Mouse (Mus musculus) embryonic facial prominence, embryonic 14.5 days (tissue): ENCODE data around the gene Gk. TPM values are rescaled to one million over a fixed set of nuclear protein-coding genes. Genes with fewer than 3 reads are reported as not detected.
A peak's percentile ranks its signal among the peaks of the same experiment; 100 is the strongest.

Source experiments
- ATAC-seq: fragments of 200-750 bp; cut with Nextera tagmentation; 2 replicates; pipeline ENCODE4 v1.8.0; 2017; ENCODE audit warnings: low read depth, moderate number of reproducible peaks, moderate TSS enrichment
- DNase-seq: peaks from one replicate; pipeline ENCODE4 v3.0.0-alpha.2; 2015; ENCODE audit warnings: low spot score
- H3K27ac ChIP-seq: fragments of 300-500 bp; sonication (generic); replicated peaks from 2 replicates; pipeline ENCODE4 v1.5.1; 2014; ENCODE audit warnings: low read depth, mild to moderate bottlenecking, low read length, moderate library complexity
- H3K27me3 ChIP-seq: fragments of 300-500 bp; sonication (generic); replicated peaks from 2 replicates; pipeline ENCODE4 v1.6.1; 2014; ENCODE audit warnings: low read length; ENCODE audit not compliant: control insufficient read depth, insufficient read depth
- H3K36me3 ChIP-seq: fragments of 300-500 bp; sonication (generic); 2 replicates; pipeline ENCODE4 v1.6.1; 2014; ENCODE audit warnings: low read length, mixed read lengths; ENCODE audit not compliant: control insufficient read depth, insufficient read depth
- H3K4me1 ChIP-seq: fragments of 300-500 bp; sonication (generic); 2 replicates; pipeline ENCODE4 v1.6.1; 2014; ENCODE audit warnings: antibody characterized with exemption, low read length; ENCODE audit not compliant: control insufficient read depth, insufficient read depth
- H3K4me2 ChIP-seq: fragments of 300-500 bp; sonication (generic); 2 replicates; pipeline ENCODE4 v1.6.1; 2014; ENCODE audit warnings: low read depth, mild to moderate bottlenecking, low read length, moderate library complexity, mixed read lengths
- H3K4me3 ChIP-seq: fragments of 300-500 bp; sonication (generic); 2 replicates; pipeline ENCODE4 v1.5.1; 2014; ENCODE audit warnings: low read depth, mild to moderate bottlenecking, low read length
- H3K9ac ChIP-seq: fragments of 300-500 bp; sonication (generic); 2 replicates; pipeline ENCODE4 v1.6.1; 2014; ENCODE audit warnings: low read depth, mild to moderate bottlenecking, low read length, moderate library complexity, mixed read lengths
- H3K9me3 ChIP-seq: fragments of 300-500 bp; sonication (generic); 2 replicates; pipeline ENCODE4 v1.6.1; 2016; ENCODE audit warnings: low read length; ENCODE audit not compliant: control insufficient read depth
- WGBS: fragments of 180-500 bp; shearing (Covaris S2); extraction: QIAGEN DNeasy Blood & Tissue Kit; methylation state at CpG from one replicate; pipeline ENCODE4 v1.1.7; 2014; 5-methylcytosine and 5-hydroxymethylcytosine counted together
- polyA plus RNA-seq: library from polyadenylated mRNA; unstranded; fragments of >200 nt; fragmentation: Nextera tagmentation; extraction: Ambion mirVana; gene quantifications from 2 replicates; pipeline ENCODE4 v1.2.1, GENCODE M21; 2014

The Gk gene
- 8.8 and 9.3 TPM in 2 replicates for polyA plus RNA-seq

- WGBS = 20% methylated on average over 20 of the region's 45 CpGs
- no peaks in the 10 kb centered on the region for H3K9me3 ChIP-seq
- peak; percentile 96 for DNase-seq
These were observed at the start of gene Gk for GRCm38 (mm10) chrX:85776544-85777087. Gene Gk, minus strand, starts transcription at chrX:85776819.

DNA sequence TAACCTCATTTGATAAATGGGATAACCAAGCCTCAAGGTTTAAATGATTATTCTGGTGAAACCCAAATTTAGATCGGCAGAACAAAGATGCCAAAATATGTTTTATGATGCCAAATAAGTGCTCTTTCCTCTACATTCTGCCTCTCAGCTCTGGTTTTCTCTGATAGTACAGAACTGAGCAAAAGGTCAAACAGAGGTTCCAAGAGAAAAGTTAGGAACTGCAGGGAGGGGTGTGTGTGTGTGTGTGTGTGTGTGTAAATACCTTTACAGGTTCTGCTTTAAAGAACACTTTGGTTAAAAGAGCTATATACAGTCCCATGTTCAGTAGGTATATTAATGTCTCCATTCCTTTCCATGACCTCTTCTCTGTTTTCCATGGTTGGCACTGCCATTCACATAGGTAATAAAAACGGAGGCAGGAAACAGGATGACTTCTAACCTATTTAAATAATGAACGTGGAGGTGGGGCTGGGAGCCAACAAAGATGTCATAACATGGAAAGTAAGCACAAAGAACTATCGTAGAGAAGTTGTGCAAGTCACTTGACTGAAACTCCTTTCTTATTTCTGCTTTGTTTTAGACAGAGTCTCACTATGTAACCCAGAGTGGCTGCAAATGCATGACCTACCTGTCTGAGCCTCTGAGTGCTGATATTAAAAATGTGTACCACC is 28.2 kb upstream of the Gk start:
- Histone ChIP-seq H3K27me3 (no peaks in the 10 kb centered on the region), H3K4me2 (no peak overlapping the region), H3K9me3 (no peaks in the 10 kb centered on the region), H3K4me3 (no peak overlapping the region), H3K27ac (no peak overlapping the region), H3K9ac (no peak overlapping the region), H3K36me3 (no peaks in the 10 kb centered on the region), H3K4me1 (no peaks in the 10 kb centered on the region)
- ATAC-seq (no peak), DNase-seq (no peak)
- 66% methylated on average over 4 of the region's 4 CpGs for WGBS

More at GRCm38 (mm10) chrX:85776544-85777087, at the start of gene Gk:
- peak; percentile 99 for ATAC-seq
- H3K36me3 ChIP-seq = no peaks in the 10 kb centered on the region
- H3K9ac ChIP-seq = peak within 1 kb of the TSS; percentile 72
- no peaks in the 10 kb centered on the region for H3K4me1 ChIP-seq
- H3K4me3 ChIP-seq = peak within 1 kb of the TSS; percentile 53
- H3K27me3 ChIP-seq = no peaks in the 10 kb centered on the region
- H3K27ac ChIP-seq = peak within 1 kb of the TSS; percentile 80
- peak within 1 kb of the TSS; percentile 59 for H3K4me2 ChIP-seq

GRCm38 (mm10) chrX:85803006-85803405 is 26.4 kb upstream of the Gk start:
- no peaks in the 10 kb centered on the region for H3K4me1 ChIP-seq
- no peaks in the 10 kb centered on the region for H3K36me3 ChIP-seq
- H3K27ac ChIP-seq = no peak overlapping the region
- DNase-seq (no peak), ATAC-seq (no peak)
- no peak overlapping the region for H3K4me2 ChIP-seq
- H3K9ac ChIP-seq = no peak overlapping the region
- no peaks in the 10 kb centered on the region for H3K9me3 ChIP-seq
- no peaks in the 10 kb centered on the region for H3K27me3 ChIP-seq
- no peak overlapping the region for H3K4me3 ChIP-seq

DNA sequence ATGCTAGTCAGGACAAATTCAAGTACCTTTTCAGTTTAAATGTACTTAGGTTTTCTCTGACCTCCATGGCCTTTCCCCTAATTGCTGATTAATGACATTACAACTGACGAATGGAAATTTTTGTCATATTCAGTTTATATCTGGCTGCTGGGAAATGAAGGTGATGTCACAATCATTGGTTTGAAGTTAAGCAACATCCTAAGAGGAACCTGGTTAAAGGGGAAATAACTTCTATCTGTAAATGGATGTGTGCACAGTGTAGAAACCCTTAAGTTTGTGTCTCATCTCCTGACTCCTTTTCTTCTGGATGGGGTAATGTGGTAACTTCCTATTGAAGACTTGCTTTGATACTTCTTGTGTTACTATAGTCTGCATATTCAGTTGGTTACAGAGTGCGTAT is 20.8 kb upstream of the Gk start:
- 86% methylated on average over 2 of the region's 2 CpGs for WGBS
- H3K27ac ChIP-seq = no peak overlapping the region
- H3K4me3 ChIP-seq = no peak overlapping the region
- no peaks in the 10 kb centered on the region for H3K27me3 ChIP-seq
- H3K4me2 ChIP-seq = no peak overlapping the region
- ATAC-seq (no peak), DNase-seq (no peak)
- no peaks in the 10 kb centered on the region for H3K4me1 ChIP-seq
- no peaks in the 10 kb centered on the region for H3K36me3 ChIP-seq
- H3K9ac ChIP-seq = no peak overlapping the region
- H3K9me3 ChIP-seq = no peaks in the 10 kb centered on the region

DNA sequence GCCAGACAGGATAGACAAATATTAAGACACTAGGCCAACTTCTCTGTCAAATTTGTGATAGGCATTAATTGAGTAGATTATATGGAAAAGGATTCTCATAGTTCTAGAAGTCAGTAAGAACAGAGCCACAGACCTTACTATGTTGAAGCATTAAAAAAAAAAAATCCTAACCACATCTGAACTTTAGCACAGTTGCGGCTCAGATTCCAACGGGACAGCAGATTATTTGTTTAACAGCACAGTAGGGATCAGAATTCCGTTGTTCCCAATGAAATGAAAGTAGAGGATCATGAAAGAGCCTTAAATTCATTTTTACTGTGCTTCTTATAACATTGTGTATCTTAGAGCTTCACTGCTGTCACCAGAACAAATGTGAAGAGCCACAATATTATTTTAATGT is 1.7 kb upstream of the Gk start:
- no peak overlapping the region for H3K27ac ChIP-seq
- H3K9me3 ChIP-seq = no peaks in the 10 kb centered on the region
- no peak overlapping the region for H3K4me3 ChIP-seq
- no peaks in the 10 kb centered on the region for H3K36me3 ChIP-seq
- no peaks in the 10 kb centered on the region for H3K27me3 ChIP-seq
- ATAC-seq = no peak
- H3K4me1 ChIP-seq = no peaks in the 10 kb centered on the region
- no peak for DNase-seq
- H3K4me2 ChIP-seq = no peak overlapping the region
- no peak overlapping the region for H3K9ac ChIP-seq
- 75% methylated on average over 3 of the region's 3 CpGs for WGBS

DNA sequence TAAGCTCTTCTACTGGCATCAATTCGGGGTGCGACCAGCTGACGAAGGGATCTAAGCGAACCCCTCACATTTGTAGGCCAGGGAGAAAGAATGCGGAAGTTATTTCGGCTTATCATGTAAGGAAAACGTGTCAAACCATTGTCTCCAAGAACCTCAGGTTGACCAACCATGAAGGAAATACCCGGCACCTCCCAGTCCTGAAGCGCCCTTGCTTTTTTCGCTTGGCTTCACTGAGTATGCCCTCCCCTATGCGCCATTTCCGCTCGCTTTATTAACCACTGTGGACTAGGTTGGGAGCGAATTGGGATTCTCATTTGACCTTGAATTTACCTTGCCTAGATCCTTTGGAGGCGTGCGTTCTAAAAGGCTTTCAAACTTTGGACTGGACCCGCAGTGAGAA is 522 bp upstream of the Gk start:
- peak; percentile 51 for DNase-seq
- no peaks in the 10 kb centered on the region for H3K4me1 ChIP-seq
- H3K4me3 ChIP-seq = peak overlapping the region; percentile 53
- H3K27me3 ChIP-seq = no peaks in the 10 kb centered on the region
- 27% methylated on average over 16 of the region's 17 CpGs for WGBS
- no peaks in the 10 kb centered on the region for H3K9me3 ChIP-seq
- peak overlapping the region; percentile 80 for H3K27ac ChIP-seq
- peak overlapping the region; percentile 53 for H3K4me2 ChIP-seq
- ATAC-seq = peak; percentile 41
- no peaks in the 10 kb centered on the region for H3K36me3 ChIP-seq
- peak overlapping the region; percentile 72 for H3K9ac ChIP-seq

DNA sequence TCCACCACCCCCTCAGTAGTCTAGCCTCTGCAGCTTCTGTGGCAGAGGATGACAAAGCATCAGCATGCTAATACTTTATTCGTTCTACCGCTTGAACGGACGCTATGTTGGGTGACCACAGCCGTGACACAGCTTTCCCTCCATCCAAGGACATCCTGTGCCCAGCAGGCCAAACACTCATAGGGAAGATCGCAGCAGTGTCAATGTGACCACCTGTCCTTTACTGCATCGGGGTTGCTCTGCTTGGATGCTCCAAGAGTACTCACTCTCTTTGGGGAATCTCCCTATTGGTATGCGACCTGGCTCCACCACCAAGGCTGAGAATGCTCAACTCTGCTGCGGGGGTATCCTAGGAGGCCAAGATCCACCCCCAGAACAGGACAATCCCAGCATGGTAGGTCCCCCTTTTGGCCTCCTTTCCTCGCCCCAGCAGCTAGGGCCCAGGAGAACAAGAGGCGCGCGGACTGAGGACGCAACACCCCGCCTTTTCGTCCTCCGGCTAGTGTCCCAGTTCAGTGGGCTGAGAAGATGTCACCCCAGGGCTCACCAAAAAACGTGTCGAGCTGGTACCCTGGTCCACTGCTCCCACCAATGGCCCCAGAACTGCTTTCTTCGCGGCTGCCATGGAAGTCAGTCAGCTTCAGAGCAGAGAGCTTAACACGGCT is 608 bp downstream of the Gk start:
- ATAC-seq = no peak
- no peaks in the 10 kb centered on the region for H3K36me3 ChIP-seq
- WGBS = 18% methylated on average over 18 of the region's 22 CpGs
- DNase-seq = no peak
- peak overlapping the region; percentile 67 for H3K9ac ChIP-seq
- H3K27ac ChIP-seq = 0 out of 2 replicates have a peak overlapping the region, but pooled peaks have one; percentile 44
- H3K4me2 ChIP-seq = peak overlapping the region; percentile 59
- peak overlapping the region; percentile 53 for H3K4me3 ChIP-seq
- no peaks in the 10 kb centered on the region for H3K9me3 ChIP-seq
- H3K27me3 ChIP-seq = no peaks in the 10 kb centered on the region
- no peaks in the 10 kb centered on the region for H3K4me1 ChIP-seq

DNA sequence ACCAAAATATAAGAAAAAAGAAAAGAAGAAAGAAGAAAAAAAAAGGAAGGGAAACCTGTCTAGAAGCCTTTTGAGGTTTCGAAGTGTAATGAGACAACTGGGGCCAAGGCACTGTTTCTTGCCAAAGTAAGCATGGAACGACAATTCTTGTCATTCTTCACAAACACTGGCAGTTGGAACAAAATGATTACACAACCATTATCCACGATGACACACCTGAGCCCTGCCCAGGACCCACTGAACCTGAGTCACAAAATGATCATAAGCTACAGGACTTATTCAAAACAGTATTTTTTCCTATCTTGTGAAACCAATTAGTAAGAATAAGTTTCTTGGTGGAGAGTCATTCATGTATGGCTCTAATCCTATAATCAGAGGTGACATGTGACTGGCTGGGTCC is 5.3 kb downstream of the Gk start:
- Histone ChIP-seq H3K4me1 (no peaks in the 10 kb centered on the region), H3K27ac (no peak overlapping the region), H3K36me3 (no peaks in the 10 kb centered on the region), H3K4me3 (no peak overlapping the region), H3K9ac (no peak overlapping the region), H3K4me2 (no peak overlapping the region), H3K9me3 (no peaks in the 10 kb centered on the region), H3K27me3 (no peaks in the 10 kb centered on the region)
- peak; percentile 2 for DNase-seq
- ATAC-seq = no peak
- WGBS = 70% methylated on average over 3 of the region's 3 CpGs
